Mouse (Mus musculus): Measurements from ENCODE around the gene Dab1.

- no peak; a peak in 1 of 6 replicates for TF ChIP-seq CTCF (IDR thresholded peaks at IDR 0.05 in 2 of 3, conservative IDR thresholded peaks at IDR 0.05 in 1 of 3; ENCODE audit: control insufficient read depth in 1 of 3, insufficient read depth in 1 of 3, low read depth in 2 of 3, low read length in 3 of 3, poor library complexity in 1 of 3, severe bottlenecking in 1 of 3)
- TF ChIP-seq NELFE (IDR thresholded peaks at IDR 0.05; ENCODE audit: low read depth, low read length): no peak
- TF ChIP-seq E2F4 (IDR thresholded peaks at IDR 0.05; ENCODE audit: borderline replicate concordance, low read depth, low read length): no peak
- TF ChIP-seq POLR2AphosphoS2 (IDR thresholded peaks at IDR 0.05; ENCODE audit: low read length): no peak
- TF ChIP-seq MYC (IDR thresholded peaks at IDR 0.05; ENCODE audit: low read depth, low read length): no peak
- no peak for TF ChIP-seq POLR2A (IDR thresholded peaks at IDR 0.05; ENCODE audit: control insufficient read depth in 1 of 2, insufficient read depth in 1 of 2, low read depth in 1 of 2, low read length in 2 of 2, poor library complexity in 1 of 2)
- TF ChIP-seq ETS1 (IDR thresholded peaks at IDR 0.05; ENCODE audit: low read depth, low read length): no peak
- TF ChIP-seq MAX (IDR thresholded peaks at IDR 0.05; ENCODE audit: low read length): no peak
These were observed 1046.4 kb downstream of the Dab1 start for GRCm38 (mm10) chr4:104665553-104665952.

Measured in MEL (cell line).